Mouse (Mus musculus) liver, adult 2 months (tissue): ENCODE measurements around the gene Heatr6.

Experiments used
- CTCF ChIP-seq: fragments of 200-500 bp; IDR thresholded peaks from 2 replicates; pipeline ENCODE4 v1.5.1; 2011; ENCODE audit warnings: low read depth, low read length, control low read depth
- POLR2A ChIP-seq: fragments of 200-500 bp; IDR thresholded peaks from 2 replicates; pipeline ENCODE4 v1.6.1; 2011; ENCODE audit warnings: low read length, control low read depth; ENCODE audit not compliant: insufficient read depth; ENCODE audit errors: extremely low read depth

GRCm38 (mm10) chr11:83733071-83733640, 20.3 kb upstream of the Heatr6 start:
- TF ChIP-seq CTCF (peak; percentile 28; the same call in 1 of the 2 replicates), POLR2A (no peak)
